Mouse (Mus musculus) urinary bladder, postnatal 25 days (tissue): ENCODE results near the gene Tctex1d4.

Experiments
- DNase-seq: peaks from one replicate; pipeline ENCODE4 v3.0.0; 2022; ENCODE audit warnings: low spot score

Tctex1d4 gene

GRCm38 (mm10) chr4:117120052-117120444, 6.5 kb upstream of the Tctex1d4 start:
- DNase-seq, result no peak

- peak; percentile 86 for DNase-seq
These were observed 5.9 kb upstream of the Tctex1d4 start for GRCm38 (mm10) chr4:117120445-117121414.

- DNase-seq, result no peak
These were observed 4.4 kb upstream of the Tctex1d4 start for GRCm38 (mm10) chr4:117122209-117122608.

GRCm38 (mm10) chr4:117123546-117124217, 2.9 kb upstream of the Tctex1d4 start:
- DNase-seq, result no peak

- no peak for DNase-seq
These were observed 2.4 kb upstream of the Tctex1d4 start for GRCm38 (mm10) chr4:117124218-117124517.

GRCm38 (mm10) chr4:117124518-117125347, 1.9 kb upstream of the Tctex1d4 start:
- no peak for DNase-seq

- peak; percentile 67 for DNase-seq
These were observed 1.2 kb upstream of the Tctex1d4 start, which contains the start of gene Btbd19 for GRCm38 (mm10) chr4:117125348-117125909. TSS of gene Btbd19 (minus strand) at chr4:117125725.

- DNase-seq, result peak; percentile 64
These were observed 502 bp upstream of the Tctex1d4 start for GRCm38 (mm10) chr4:117125910-117126674.

- DNase-seq, result no peak
These were observed 1.5 kb downstream of the Tctex1d4 start for GRCm38 (mm10) chr4:117127991-117128686.

- DNase-seq, result no peak
These were observed 4.2 kb downstream of the Tctex1d4 start for GRCm38 (mm10) chr4:117130790-117131189.

GRCm38 (mm10) chr4:117131198-117131597, 4.6 kb downstream of the Tctex1d4 start:
- no peak for DNase-seq

GRCm38 (mm10) chr4:117131890-117132793, 5.5 kb downstream of the Tctex1d4 start:
- DNase-seq, result no peak

GRCm38 (mm10) chr4:117132794-117133143, 6.2 kb downstream of the Tctex1d4 start:
- DNase-seq, result no peak

GRCm38 (mm10) chr4:117133366-117133796, 6.8 kb downstream of the Tctex1d4 start:
- no peak for DNase-seq

GRCm38 (mm10) chr4:117133817-117134600, 7.4 kb downstream of the Tctex1d4 start, which contains the start of gene Plk3:
TSS of gene Plk3 (minus strand) at chr4:117133963.
- peak; percentile 98 for DNase-seq

- DNase-seq, result no peak
These were observed 8.0 kb downstream of the Tctex1d4 start for GRCm38 (mm10) chr4:117134601-117134995.

GRCm38 (mm10) chr4:117136034-117136433, 9.4 kb downstream of the Tctex1d4 start:
- DNase-seq, result no peak
